Mouse (Mus musculus) myocyte (in vitro differentiated cells): ENCODE results near the gene Edn2.
A peak's percentile ranks its signal among the peaks of the same experiment; 100 is the strongest.

Experiments used
- CEBPB ChIP-seq: IDR thresholded peaks from 2 replicates; pipeline ENCODE4 v1.6.1; 2011; ENCODE audit warnings: mild to moderate bottlenecking, moderate library complexity; ENCODE audit not compliant: poor library complexity, insufficient read depth, severe bottlenecking
- E2F4 ChIP-seq: IDR thresholded peaks from one replicate; pipeline ENCODE4 v1.6.1; 2011; ENCODE audit warnings: mild to moderate bottlenecking, control low read depth, moderate library complexity; ENCODE audit not compliant: insufficient read depth
- MAX ChIP-seq: IDR thresholded peaks from one replicate; pipeline ENCODE4 v1.6.1; 2011; ENCODE audit warnings: low read depth, mild to moderate bottlenecking, control low read depth
- MYOD1 ChIP-seq, 3 experiments: IDR thresholded peaks; one replicate each; pipeline ENCODE4 v1.6.1; 2011; ENCODE audit warnings: control low read depth in 2 of 3, low read depth in 2 of 3, mild to moderate bottlenecking in 2 of 3, moderate library complexity in 1 of 3; ENCODE audit not compliant: insufficient read length in 2 of 3, control insufficient read depth in 1 of 3
- MYOG ChIP-seq, 3 experiments: IDR thresholded peaks; one replicate each; pipeline ENCODE4 v1.6.1; 2011; ENCODE audit warnings: control low read depth in 2 of 3, low read depth in 2 of 3, mild to moderate bottlenecking in 2 of 3; ENCODE audit not compliant: insufficient read length in 2 of 3, control insufficient read depth in 1 of 3, insufficient read depth in 1 of 3
- POLR2A ChIP-seq: IDR thresholded peaks from one replicate; pipeline ENCODE4 v1.6.1; 2011; ENCODE audit warnings: low read depth, mild to moderate bottlenecking, control low read depth, moderate library complexity; ENCODE audit not compliant: insufficient read length
- POLR2AphosphoS2 ChIP-seq: IDR thresholded peaks from one replicate; pipeline ENCODE4 v1.6.1; 2011; ENCODE audit warnings: low read depth, control low read depth; ENCODE audit not compliant: insufficient read length
- REST ChIP-seq: IDR thresholded peaks from one replicate; pipeline ENCODE4 v1.6.1; 2011; ENCODE audit warnings: mild to moderate bottlenecking, control low read depth, moderate library complexity; ENCODE audit not compliant: insufficient read depth, insufficient read length
- TCF12 ChIP-seq: IDR thresholded peaks from one replicate; pipeline ENCODE4 v1.6.1; 2011; ENCODE audit warnings: mild to moderate bottlenecking, control low read depth; ENCODE audit not compliant: poor library complexity, insufficient read depth, severe bottlenecking
- TCF3 ChIP-seq: IDR thresholded peaks from one replicate; pipeline ENCODE4 v1.6.1; 2011; ENCODE audit warnings: low read depth, control low read depth; ENCODE audit not compliant: insufficient read length
- USF1 ChIP-seq: IDR thresholded peaks from one replicate; pipeline ENCODE4 v1.6.1; 2011; ENCODE audit warnings: low read depth, mild to moderate bottlenecking, control low read depth, moderate library complexity

- TF ChIP-seq TCF12 (no peak), POLR2A (no peak), REST (no peak), USF1 (no peak), E2F4 (no peak), TCF3 (no peak), MYOD1 (IDR thresholded peaks at IDR 0.05; ENCODE audit: control insufficient read depth in 1 of 3, insufficient read length in 2 of 3, low read depth in 2 of 3) (peak in 1 of 3 experiments; percentile 81), MAX (no peak), POLR2AphosphoS2 (no peak), CEBPB (no peak), MYOG (IDR thresholded peaks at IDR 0.05; ENCODE audit: control insufficient read depth in 1 of 3, insufficient read depth in 1 of 3, insufficient read length in 2 of 3, low read depth in 2 of 3) (peak in 1 of 3 experiments; percentile 53)
Measured at GRCm38 (mm10) chr4:120144343-120144742, 16.7 kb upstream of the Edn2 start.
